Mouse (Mus musculus): ENCODE data around the gene Zfp148.
"Not testable (repeated sequence)": the region's sequence is repeated elsewhere in the genome, so short reads cannot be mapped to it uniquely, and the experiment has no call there.

The Zfp148 gene

DNA sequence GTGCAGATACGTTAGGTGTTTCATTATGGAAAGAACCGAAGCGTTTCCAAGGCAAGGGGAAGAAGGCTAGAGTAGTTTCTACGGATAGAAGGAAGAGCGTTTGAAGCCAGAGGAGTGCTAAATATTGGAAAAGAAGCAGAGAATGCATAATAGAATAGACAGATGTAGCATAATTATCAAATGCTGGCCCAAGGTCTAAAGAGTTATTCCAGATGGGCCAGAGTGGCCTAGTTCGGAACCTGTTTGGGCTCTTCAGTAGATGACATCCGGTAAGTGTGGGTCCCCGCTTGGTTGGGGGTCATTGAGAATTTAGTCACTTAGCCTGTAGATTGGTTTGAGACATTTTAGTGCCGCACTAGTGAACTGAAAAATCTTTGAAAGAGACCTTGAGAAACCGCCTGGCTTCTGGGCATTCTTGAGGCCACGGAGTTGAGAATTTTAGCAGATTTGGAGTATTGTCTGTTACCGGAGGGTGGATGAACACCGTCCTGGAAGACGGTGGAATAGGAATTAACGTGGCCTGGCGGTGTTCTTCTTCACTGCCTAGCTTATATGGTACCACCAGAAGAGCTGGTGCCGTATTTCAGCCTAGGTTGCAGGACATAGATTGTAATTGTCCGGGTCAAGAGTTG lies 1.1 kb downstream of the Zfp148 start:
- no peak for DNase-seq (ENCODE audit: low read depth, low spot score)

DNA sequence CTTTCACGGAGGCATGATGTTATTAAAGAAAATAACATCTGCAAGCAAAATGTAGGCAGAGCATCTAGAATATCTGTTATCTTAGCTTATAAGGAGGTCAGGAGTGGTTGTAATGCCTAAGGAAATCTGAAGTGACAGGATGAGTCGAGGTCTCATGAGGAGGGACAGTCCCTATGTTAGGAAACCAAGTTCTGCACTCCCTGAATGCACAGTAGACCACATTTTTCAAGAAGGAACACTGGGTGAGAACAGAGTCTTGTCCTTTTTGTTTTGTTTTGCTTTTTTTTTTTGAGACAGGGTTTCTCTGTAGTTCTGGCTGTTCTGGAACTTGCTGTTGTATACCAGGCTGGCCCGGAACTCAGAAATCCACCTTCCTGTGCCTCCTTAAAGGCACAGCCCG lies 1.7 kb downstream of the Zfp148 start:
- DNase-seq (ENCODE audit: low read depth, low spot score) = no peak

DNA sequence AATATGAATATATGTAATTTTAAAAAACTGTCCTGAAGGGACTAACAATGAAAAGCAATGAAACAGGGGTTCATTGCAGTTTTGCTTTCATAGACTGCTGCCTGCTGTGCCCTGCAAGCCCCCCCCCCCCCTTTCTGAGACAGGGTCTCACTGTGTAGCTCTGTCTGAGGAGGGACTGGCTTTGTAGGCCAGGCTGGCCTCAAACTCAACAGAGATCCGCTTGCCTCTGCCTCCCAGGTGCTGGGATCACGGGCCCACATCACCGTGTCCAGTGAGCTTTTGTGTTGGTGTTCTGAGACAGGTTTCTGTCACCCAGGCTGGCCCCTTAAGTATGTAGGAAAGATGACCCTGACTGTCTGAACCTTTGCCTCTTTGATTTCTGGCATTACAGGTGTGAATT lies 2.9 kb downstream of the Zfp148 start:
- no peak for DNase-seq (ENCODE audit: low read depth, low spot score)

DNA sequence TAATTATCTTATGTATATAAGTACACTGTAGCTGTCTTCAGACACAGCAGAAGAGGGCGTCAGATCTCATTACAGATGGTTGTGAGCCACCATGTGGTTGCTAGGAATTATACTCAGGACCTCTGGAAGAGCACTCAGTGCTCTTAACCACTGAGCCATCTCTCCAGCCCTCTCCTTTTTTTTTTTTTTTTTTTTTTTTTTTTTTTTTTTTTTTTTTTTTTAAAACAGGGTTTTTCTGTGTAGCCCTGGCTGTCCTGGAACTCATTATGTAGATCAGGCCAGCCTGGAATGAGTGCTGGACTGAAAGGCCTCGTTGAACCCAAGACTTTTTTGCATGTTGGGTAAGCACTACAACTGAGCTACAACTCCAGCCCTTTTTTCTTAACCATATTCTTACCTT lies 3.4 kb downstream of the Zfp148 start:
- DNase-seq (ENCODE audit: low read depth, low spot score) = not testable (repeated sequence)

DNA sequence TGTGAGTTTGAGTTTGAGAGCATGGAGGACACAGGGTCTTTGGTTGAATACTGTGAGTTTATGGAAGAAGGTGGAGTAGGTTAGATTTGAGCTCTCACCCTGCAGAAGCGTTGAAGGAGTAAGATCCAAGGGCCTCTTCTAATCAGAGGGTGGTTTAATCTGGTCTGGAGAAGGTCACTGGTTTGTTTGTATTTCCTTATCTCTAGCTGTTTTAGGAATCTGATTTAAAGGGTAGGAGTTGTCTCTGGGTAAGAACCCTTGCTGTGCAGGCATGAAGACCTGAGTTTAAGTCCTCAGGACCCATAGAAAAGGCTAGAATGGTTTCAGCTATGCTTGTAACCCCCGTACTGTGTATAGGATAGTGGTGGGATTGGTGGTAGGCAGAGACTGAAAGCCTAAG lies 6.4 kb downstream of the Zfp148 start:
- no peak for DNase-seq (ENCODE audit: low read depth, low spot score)

DNA sequence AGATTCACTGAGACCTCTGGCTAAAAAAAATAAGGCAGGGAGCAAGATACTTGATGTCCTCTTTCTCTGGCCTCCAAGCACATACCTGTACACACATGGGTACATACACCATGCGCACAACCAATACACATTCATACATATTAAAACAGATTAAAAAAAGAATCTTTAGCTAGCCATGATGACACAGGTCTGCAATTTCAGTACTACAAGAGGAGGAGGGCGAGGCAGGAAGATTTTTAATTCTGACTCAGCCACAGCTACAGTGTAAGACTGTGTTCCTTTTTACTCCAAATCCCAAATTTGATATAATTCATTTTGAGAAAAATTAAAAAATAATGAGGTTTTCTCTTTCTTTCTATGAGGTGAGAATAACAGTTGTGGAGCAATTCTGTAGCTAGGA lies 6.8 kb downstream of the Zfp148 start:
- DNase-seq (ENCODE audit: low read depth, low spot score) = no peak

DNA sequence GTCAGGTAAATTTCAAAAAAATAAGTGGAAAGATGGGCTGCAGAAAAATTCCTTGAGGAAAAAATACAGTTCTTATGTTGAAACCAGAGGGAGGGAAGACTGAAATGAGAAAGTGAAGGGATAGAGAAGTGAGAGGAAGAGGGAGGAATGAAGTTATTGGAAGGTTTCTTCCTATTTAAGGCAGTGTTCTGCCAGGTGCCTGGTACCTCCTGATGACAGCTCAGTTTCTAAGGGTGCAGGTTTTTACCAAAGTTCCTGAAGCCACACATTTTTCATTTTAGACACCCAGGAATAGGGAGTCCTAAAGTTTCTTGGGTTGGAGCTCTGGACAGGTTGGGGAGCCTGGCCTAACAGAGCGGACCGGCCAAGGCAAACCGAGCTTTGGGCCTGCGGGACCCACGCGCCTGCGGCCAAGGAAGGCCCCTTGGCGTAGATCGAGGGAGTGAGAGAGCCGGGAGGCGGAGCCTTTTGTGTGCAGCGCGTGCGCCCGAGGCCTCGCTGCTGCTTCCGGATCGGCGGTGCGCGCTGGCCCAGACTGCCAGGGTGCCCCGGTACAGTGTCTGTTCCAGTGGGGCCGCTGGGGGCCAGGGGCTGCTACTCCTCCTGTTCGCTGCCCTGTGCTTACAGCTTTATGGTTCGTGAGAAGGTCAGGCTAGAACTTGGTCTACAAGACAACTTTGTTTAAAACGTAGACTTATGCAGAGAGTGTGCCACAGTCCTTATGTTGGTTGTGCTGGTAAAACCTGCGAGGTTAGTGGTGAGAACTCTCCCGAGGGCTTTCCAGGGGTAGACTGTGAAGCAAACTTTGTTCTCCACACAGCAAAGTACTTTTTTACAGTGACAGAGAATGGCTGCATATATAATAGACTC lies 19.5 kb downstream of the Zfp148 start:
- no peak for DNase-seq (ENCODE audit: low read depth, low spot score)

DNA sequence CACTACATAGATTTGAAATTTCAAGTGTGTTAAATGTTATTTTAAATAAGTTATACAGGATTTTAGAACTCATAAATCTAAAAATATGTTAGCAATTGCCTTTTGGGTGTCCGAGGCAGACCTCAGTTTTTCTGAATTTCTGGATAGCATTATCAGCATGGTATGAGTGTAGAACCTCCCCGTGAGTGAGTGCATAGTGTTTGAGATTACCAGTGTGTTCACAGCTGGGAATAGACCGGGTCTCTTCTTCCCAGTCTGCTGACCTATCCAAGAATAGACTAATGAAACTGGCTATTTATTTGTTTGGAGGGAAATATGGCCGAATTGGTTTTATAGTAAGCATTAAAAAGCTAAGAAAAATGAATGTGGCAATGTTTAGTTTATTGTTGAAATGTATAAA lies 20.3 kb downstream of the Zfp148 start:
- no peak for DNase-seq (ENCODE audit: low read depth, low spot score)

DNA sequence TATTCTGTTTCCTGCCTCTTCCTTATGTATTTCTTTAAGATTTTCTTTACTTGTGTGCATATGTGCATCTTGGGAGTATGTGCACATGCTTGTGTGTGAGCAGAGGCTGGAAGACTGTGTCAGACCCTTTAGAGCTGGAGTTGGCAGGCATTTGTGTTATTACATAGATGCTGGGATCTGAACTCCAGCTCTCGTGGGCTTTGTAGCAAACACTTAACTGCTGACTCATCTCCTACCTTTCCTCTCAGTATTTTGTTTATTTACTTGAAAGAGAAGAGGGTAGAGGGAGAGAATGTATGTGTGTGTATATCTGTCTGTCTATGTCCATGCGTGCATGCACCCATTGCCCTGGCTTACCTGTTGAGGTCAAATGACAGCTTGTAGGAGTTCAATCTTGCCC lies 22.6 kb downstream of the Zfp148 start:
- no peak for DNase-seq (ENCODE audit: low read depth, low spot score)

DNA sequence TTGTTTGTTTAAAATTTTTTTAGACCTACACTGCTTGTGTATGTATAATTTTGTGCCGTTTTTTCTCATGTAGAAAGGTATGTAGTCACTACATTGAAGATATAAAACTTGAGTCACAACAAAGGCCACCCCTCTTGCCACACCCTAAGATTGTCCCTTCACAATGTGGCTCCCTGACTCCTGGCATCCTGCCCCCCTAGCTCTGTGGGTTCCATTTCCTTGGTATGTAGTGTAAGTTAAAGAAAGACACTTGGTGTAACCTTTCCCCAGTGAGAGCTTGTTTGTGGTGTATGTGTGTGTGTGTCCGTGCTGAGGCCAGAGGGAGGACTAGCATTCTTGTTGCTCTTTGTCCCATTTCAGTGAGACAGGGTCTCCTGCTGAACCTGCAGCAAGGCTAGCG lies 23.4 kb downstream of the Zfp148 start:
- DNase-seq (ENCODE audit: low read depth, low spot score) = no peak

DNA sequence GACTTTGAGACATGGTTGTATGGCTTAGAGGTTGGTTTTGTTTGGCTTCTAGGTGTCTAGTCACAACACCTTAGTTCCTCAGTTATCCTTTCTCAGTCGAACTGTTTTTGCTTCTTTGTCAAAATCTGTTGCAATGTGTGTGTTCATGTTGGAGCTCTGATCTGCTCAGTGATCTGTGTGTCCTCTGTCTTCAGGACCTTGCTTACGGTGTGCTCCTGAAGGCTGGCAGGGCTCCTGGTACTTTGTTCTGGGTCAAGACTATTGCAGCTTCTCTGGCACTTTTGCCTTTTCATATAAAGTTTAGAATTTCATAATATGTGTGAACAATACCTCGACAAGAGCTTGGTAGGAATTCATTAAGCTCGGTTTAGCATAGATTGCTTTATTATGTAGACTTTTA lies 24.9 kb downstream of the Zfp148 start:
- DNase-seq (ENCODE audit: low read depth, low spot score) = no peak

DNA sequence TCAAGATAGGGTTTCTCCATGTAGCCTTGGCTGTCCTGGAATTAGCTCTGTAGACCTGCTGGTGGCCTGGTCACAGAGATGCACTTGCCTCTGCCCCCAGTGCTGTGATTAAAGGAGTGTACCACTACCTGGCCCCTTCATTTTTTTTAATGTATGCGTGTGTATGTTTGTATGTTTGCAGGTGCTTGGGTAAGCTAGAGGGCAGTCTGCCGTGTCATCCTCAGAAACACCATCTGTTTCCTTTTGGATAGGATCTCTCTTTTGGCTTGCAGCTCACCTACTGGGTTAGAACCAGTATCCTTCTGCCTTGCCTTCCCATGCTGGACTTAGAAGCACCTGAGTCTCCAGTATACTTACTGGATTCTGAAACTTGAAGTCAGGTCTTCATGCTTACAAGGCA lies 29.5 kb downstream of the Zfp148 start:
- no peak for DNase-seq (ENCODE audit: low read depth, low spot score)

DNA sequence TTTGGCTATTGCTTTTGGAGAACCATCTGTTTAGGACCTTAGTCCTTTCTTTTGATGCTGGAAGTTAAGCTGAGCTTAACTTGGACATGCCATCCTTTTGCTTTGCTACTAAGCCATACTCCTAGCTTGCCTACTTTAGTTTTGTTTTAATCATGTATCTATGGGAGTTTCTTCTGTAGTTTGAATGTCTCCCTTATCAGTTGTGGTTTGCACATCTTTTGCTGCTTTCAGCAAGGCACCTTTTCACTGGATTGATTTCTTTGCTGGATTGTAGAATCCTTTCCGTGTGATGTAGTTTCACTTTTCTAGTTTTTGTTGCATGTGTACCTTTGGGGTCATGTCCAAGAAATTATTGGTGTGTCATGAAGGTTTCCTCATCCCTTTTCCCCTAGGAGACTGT lies 30.0 kb downstream of the Zfp148 start:
- DNase-seq (ENCODE audit: low read depth, low spot score) = no peak

DNA sequence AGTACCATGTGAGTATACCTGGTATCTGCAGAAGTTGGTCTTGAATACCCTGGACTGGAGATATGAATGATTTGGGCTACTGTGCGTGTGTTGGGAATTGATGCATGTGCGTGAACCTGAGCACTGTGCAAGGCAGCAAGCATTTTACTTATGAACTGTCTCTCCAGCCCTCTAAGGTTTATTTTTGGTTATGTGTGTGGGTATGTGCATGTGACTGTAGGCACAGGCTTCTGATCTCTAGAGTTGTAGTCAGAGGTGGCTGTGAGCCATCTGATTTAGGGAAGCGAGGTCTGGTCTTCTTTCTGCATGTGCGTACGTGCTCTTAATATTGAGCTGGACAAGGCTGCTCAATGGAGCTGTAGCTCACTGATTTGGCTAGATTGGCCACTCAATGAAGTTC lies 33.6 kb downstream of the Zfp148 start:
- DNase-seq (ENCODE audit: low read depth, low spot score) = no peak

DNA sequence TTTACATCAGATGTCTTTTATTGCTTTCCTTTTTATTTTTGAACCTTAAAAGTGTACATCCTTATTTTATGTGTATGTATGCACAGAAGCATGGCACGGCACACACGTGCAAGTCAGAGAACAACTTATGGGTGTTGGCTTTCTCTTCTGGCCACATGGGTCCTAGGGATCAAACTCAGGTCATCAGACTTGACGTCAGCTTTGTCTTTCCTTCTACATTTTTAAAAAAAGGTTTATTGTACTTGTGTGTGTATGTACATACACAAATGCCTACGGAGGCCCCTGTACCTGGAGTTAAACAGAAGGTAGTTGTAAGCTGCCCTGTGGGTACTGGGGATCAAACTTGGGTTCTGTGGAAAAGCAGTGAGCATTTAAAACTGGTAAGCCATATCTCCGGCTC lies 35.0 kb downstream of the Zfp148 start:
- DNase-seq (ENCODE audit: low read depth, low spot score) = no peak

DNA sequence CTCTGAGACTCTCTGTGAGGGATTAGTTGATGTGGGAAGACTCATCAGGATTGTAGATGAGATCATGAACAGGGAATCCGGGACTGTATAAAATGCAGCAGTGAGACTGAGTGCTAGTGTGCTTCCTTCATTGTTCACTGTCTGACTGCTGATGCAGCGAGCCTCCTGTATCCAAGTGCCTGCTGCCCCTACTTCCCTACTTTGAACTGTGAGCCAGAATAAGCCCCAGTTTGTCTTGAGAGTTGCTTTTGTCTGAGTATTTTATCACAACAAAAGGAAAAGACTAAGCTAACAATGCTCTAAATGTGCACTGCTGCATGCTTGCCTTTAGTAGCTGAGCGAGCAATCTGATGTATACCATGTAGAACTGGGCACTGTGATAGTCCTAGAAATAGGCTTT lies 47.7 kb downstream of the Zfp148 start:
- no peak for DNase-seq (ENCODE audit: low read depth, low spot score)

DNA sequence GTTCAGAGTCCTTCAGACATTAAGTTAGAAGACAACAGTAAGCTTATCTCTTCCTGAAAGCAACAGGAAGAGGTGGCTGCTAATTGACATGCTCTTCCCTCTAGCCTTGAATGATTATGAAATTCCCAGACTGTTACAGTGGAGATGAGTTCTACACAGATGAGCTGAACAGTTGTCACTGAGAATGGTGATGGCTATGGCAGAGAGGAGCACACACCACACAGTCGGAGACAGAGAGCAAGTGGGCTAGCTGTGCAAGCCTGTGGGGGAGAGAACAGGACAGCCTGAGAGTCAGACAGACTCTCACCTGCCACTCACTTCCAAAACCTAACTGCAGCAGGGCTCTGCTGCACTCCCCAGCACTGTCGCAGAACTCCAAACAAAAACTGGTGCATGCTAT lies 51.0 kb downstream of the Zfp148 start:
- no peak for DNase-seq (ENCODE audit: low read depth, low spot score)

DNA sequence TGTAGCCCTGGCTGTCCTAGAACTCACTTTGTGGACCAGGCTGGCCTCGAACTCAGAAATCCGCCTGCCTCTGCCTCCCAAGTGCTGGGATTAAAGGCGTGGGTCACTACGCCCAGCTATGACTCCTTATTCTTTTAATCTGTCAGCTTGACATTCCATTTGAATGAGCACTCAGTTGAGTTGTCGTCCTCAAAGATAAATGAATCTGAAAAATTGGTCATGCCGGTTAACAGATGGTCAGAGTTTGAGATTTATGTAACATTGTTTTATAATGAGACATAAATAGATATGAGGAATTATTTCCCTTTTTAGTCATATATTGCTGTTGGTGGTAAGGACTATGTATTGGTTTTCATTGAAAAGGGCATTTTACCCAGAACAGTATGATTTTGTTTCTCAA lies 60.4 kb downstream of the Zfp148 start:
- DNase-seq (ENCODE audit: low read depth, low spot score) = no peak

DNA sequence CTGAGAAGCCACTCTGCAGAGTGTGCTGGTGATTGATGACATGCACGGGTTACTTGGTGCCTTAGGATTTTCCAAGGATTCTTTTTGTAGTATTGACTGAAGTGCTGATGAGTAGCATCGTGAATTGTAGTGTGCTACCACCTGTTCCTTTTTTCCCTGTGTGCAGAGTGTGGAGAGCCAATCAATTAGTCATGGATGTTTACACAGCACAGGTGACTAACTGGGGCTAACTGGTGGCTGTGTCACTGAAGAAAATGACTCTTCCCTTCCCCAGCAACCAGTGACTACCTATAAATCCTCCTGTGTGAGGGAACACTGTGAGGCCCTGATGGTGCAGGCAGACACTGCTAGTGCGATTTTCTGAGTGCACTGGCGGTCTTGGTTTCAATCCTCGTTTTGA lies 66.2 kb downstream of the Zfp148 start:
- no peak for DNase-seq (ENCODE audit: low read depth, low spot score)

DNA sequence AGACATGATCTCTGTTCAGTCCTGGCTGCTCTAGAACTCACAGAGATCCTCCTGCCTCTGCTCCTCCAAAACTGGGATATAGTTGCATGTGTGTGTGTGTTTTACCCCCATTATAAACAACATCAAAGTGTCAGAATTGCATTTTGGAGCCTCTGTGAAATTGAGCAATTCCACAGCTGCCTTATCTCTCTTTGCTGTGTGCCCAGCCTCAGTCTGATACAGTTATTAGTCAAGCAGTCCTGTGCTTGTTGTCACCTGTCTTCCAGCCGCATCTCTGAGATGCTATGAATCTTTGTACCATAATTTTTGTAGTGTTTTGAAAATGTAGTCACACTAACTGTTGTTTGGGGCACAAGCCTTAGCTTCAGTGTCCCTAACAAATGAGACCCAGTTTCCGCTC lies 73.2 kb downstream of the Zfp148 start:
- no peak for DNase-seq (ENCODE audit: low read depth, low spot score)

DNA sequence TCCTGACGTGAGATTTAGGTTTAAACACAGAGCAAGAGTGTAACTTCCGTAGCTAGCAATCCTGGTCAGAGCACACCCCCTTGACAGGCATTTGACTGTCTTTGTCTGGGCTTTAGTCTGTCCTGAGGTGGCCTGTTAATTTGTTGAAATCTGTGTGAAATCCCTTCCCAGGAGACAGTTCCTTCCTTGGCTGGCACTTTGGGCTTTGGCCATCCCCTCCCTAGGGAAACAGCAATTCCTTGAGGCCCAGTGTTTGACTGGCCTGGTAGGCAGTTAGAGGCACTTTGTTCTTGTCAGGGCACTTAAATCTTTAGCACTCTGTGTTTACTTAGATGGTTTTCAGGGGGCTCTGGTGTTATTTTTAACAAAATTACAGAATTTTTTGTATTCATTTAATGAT lies 73.7 kb downstream of the Zfp148 start:
- no peak for DNase-seq (ENCODE audit: low read depth, low spot score)

DNA sequence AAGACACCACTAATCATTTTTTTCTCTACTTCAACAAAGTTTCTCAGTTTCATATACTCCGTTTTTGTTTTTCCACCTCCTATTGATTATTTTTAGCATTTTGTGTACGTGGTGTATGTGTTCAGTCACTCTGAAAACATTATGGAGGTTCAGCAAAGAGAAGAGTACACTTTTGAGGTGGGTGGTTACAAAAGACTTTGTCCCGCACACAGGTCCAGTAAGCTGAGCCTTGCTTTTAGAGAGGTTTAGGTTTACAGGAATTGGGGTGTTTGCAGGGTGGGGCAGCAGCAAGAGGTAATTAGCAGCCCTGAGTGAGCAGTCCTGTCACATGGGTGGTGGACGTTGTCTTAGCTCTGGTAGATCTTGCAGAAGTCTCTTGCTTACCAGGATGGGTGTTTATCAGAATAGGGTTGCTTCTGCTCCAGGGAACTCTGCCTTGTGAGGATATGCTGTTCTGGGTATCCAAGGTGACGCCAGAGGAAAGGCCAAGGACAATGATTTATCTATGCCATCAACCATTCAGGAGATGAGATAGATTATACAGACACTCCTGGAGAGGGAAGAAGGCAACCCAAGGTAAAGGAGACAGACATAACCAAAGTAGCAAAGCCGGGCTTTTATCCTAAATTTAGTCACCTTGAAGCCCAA lies 74.8 kb downstream of the Zfp148 start:
- DNase-seq (ENCODE audit: low read depth, low spot score) = no peak

DNA sequence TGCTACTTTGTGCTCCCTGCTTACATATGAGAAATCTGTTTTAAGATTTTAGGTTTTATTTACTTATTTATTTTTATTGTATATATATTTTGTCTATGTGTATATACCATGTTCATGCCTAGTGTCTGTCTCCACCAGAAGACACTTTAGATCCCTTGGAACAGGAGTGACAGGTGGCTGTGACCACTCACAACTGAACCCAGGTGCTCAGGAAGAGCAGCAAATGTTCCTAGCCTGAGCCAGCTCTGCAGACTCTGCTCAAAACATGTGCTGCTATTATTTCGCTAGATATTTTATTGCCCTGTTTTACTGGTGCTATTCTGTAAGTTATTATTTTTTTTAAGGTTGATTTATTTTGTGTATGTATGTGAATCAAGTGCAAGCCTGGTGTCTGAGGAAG lies 78.5 kb downstream of the Zfp148 start:
- DNase-seq (ENCODE audit: low read depth, low spot score) = no peak
